Mouse (Mus musculus) limb, embryonic 10.5 days (tissue): Measurements from ENCODE around the gene Zfp335. TPM values are rescaled to one million over a fixed set of nuclear protein-coding genes. Genes with fewer than 3 reads are reported as not detected.
A peak's percentile ranks its signal among the peaks of the same experiment; 100 is the strongest.
"Not testable (repeated sequence)": the region's sequence is repeated elsewhere in the genome, so short reads cannot be mapped to it uniquely, and the experiment has no call there.

Source experiments
- DNase-seq: peaks from one replicate; pipeline ENCODE4 v3.0.0-alpha.2; 2017; ENCODE audit warnings: low spot score
- H3K27ac ChIP-seq: fragments of 300-500 bp; sonication (generic); 2 replicates; pipeline ENCODE4 v1.5.1; 2016; ENCODE audit warnings: mild to moderate bottlenecking
- H3K27me3 ChIP-seq: fragments of 300-500 bp; sonication (generic); 2 replicates; pipeline ENCODE4 v1.6.1; 2016; ENCODE audit warnings: low read depth, mild to moderate bottlenecking; ENCODE audit not compliant: poor library complexity, severe bottlenecking
- H3K36me3 ChIP-seq: fragments of 300-500 bp; sonication (generic); 2 replicates; pipeline ENCODE4 v1.6.1; 2016; ENCODE audit warnings: mild to moderate bottlenecking, moderate library complexity
- H3K4me1 ChIP-seq: fragments of 300-500 bp; sonication (generic); 2 replicates; pipeline ENCODE4 v1.6.1; 2016
- H3K4me3 ChIP-seq: fragments of 300-500 bp; sonication (generic); 2 replicates; pipeline ENCODE4 v1.5.1; 2016; ENCODE audit warnings: mild to moderate bottlenecking, moderate library complexity
- H3K9me3 ChIP-seq: fragments of 300-500 bp; sonication (generic); replicated peaks from 2 replicates; pipeline ENCODE4 v1.6.1; 2016; ENCODE audit warnings: mild to moderate bottlenecking
- WGBS: fragments of 180-500 bp; shearing (Covaris S2); methylation state at CpG from one replicate; pipeline ENCODE4 v1.1.7; 2016; 5-methylcytosine and 5-hydroxymethylcytosine counted together
- polyA plus RNA-seq: library from polyadenylated mRNA; unstranded; fragments of >200 nt; fragmentation: Nextera tagmentation; extraction: Ambion mirVana; gene quantifications from 2 replicates; pipeline ENCODE4 v1.2.1, GENCODE M21; 2016

Zfp335 gene
- polyA plus RNA-seq, 1 experiment from 2014 or later = 21.3 TPM

- Histone ChIP-seq H3K27ac (no peak overlapping the region), H3K9me3 (no peaks in the 10 kb centered on the region), H3K27me3 (no peaks in the 10 kb centered on the region), H3K36me3 (peaks cover 92% of the 10 kb centered on the region), H3K4me1 (no peaks in the 10 kb centered on the region), H3K4me3 (no peak overlapping the region)
- no peak for DNase-seq
- 97% methylated on average over 10 of the region's 10 CpGs for WGBS
These were observed 24.9 kb downstream of the Zfp335 start for GRCm38 (mm10) chr2:164886617-164887016.

- WGBS = 88% methylated on average over 7 of the region's 7 CpGs
These were observed 25.8 kb downstream of the Zfp335 start for GRCm38 (mm10) chr2:164885788-164886187.

GRCm38 (mm10) chr2:164882619-164883018 is 28.9 kb downstream of the Zfp335 start:
- no peak for DNase-seq
- no peaks in the 10 kb centered on the region for H3K27me3 ChIP-seq
- no peak overlapping the region for H3K27ac ChIP-seq
- peaks cover 18% of the 10 kb centered on the region for H3K4me1 ChIP-seq
- 92% methylated on average over 9 of the region's 9 CpGs for WGBS
- H3K4me3 ChIP-seq = no peak overlapping the region
- peaks cover 52% of the 10 kb centered on the region for H3K36me3 ChIP-seq
- H3K9me3 ChIP-seq = no peaks in the 10 kb centered on the region

More at GRCm38 (mm10) chr2:164885788-164886187, 25.8 kb downstream of the Zfp335 start:
- Histone ChIP-seq H3K4me3 (no peak overlapping the region), H3K27me3 (no peaks in the 10 kb centered on the region), H3K27ac (no peak overlapping the region), H3K4me1 (peaks cover 2% of the 10 kb centered on the region), H3K9me3 (no peaks in the 10 kb centered on the region), H3K36me3 (peaks cover 83% of the 10 kb centered on the region)
- DNase-seq = no peak

- Histone ChIP-seq H3K9me3 (no peaks in the 10 kb centered on the region), H3K36me3 (peaks cover 29% of the 10 kb centered on the region), H3K4me1 (peaks cover 24% of the 10 kb centered on the region), H3K4me3 (peak overlapping the region; percentile 92), H3K27me3 (no peaks in the 10 kb centered on the region), H3K27ac (peak overlapping the region; percentile 100)
- WGBS = under 1% methylated on average over 72 of the region's 72 CpGs
- peak; percentile 99 for DNase-seq
These were observed 31.8 kb downstream of the Zfp335 start for GRCm38 (mm10) chr2:164879568-164880277.

- H3K4me1 ChIP-seq = peaks cover 29% of the 10 kb centered on the region
- H3K9me3 ChIP-seq = no peaks in the 10 kb centered on the region
- peak; percentile 98 for DNase-seq
- H3K36me3 ChIP-seq = peaks cover 25% of the 10 kb centered on the region
- WGBS = 0% methylated on average over 40 of the region's 40 CpGs
- no peaks in the 10 kb centered on the region for H3K27me3 ChIP-seq
- peak within 1 kb of the TSS; percentile 100 for H3K27ac ChIP-seq
- H3K4me3 ChIP-seq = peak within 1 kb of the TSS; percentile 92
These were observed 32.4 kb downstream of the Zfp335 start, which contains the start of gene Pcif1 for GRCm38 (mm10) chr2:164879228-164879567. Gene Pcif1 (plus strand): TSS chr2:164879304.

GRCm38 (mm10) chr2:164878509-164879227 is 32.9 kb downstream of the Zfp335 start:
- H3K4me1 ChIP-seq = peaks cover 34% of the 10 kb centered on the region
- peak; percentile 64 for DNase-seq
- peaks cover 20% of the 10 kb centered on the region for H3K36me3 ChIP-seq
- peak overlapping the region; percentile 100 for H3K27ac ChIP-seq
- WGBS = 2% methylated on average over 28 of the region's 28 CpGs
- no peaks in the 10 kb centered on the region for H3K27me3 ChIP-seq
- no peaks in the 10 kb centered on the region for H3K9me3 ChIP-seq
- peak overlapping the region; percentile 92 for H3K4me3 ChIP-seq

GRCm38 (mm10) chr2:164877376-164878215 is 34.0 kb downstream of the Zfp335 start:
- H3K9me3 ChIP-seq, H3K36me3 ChIP-seq, H3K27me3 ChIP-seq, DNase-seq, H3K27ac ChIP-seq: not testable (repeated sequence)
- WGBS = 71% methylated on average over 11 of the region's 11 CpGs
- peak overlapping the region; percentile 92 for H3K4me3 ChIP-seq
- peaks cover 34% of the 10 kb centered on the region for H3K4me1 ChIP-seq

- not testable (repeated sequence) for DNase-seq, H3K36me3 ChIP-seq, H3K9me3 ChIP-seq, H3K4me3 ChIP-seq, H3K27me3 ChIP-seq, H3K27ac ChIP-seq
- H3K4me1 ChIP-seq = peaks cover 31% of the 10 kb centered on the region
- WGBS = 49% methylated on average over 2 of the region's 2 CpGs
These were observed 35.9 kb downstream of the Zfp335 start for GRCm38 (mm10) chr2:164875648-164876047.

- Histone ChIP-seq H3K36me3 (peaks cover 7% of the 10 kb centered on the region), H3K9me3 (no peaks in the 10 kb centered on the region), H3K4me3 (no peak overlapping the region), H3K4me1 (peaks cover 25% of the 10 kb centered on the region), H3K27ac (peak overlapping the region; percentile 8; the same call in 1 of the 2 replicates), H3K27me3 (no peaks in the 10 kb centered on the region)
- WGBS = 22% methylated on average over 1 of the region's 1 CpGs
- DNase-seq = no peak
These were observed 37.3 kb downstream of the Zfp335 start for GRCm38 (mm10) chr2:164874239-164874769.

GRCm38 (mm10) chr2:164873621-164874020 is 37.9 kb downstream of the Zfp335 start:
- Histone ChIP-seq H3K4me3 (no peak overlapping the region), H3K9me3 (no peaks in the 10 kb centered on the region), H3K36me3 (peaks cover 7% of the 10 kb centered on the region), H3K27ac (0 out of 2 replicates have a peak overlapping the region, but pooled peaks have one; percentile 8), H3K27me3 (no peaks in the 10 kb centered on the region), H3K4me1 (peaks cover 23% of the 10 kb centered on the region)
- 74% methylated on average over 3 of the region's 3 CpGs for WGBS
- no peak for DNase-seq

GRCm38 (mm10) chr2:164871602-164872303 is 39.8 kb downstream of the Zfp335 start:
- H3K27me3 ChIP-seq = no peaks in the 10 kb centered on the region
- WGBS = 59% methylated on average over 6 of the region's 6 CpGs
- H3K27ac ChIP-seq = no peak overlapping the region
- H3K36me3 ChIP-seq = no peaks in the 10 kb centered on the region
- H3K4me3 ChIP-seq = no peak overlapping the region
- H3K9me3 ChIP-seq = no peaks in the 10 kb centered on the region
- no peak for DNase-seq
- H3K4me1 ChIP-seq = peaks cover 13% of the 10 kb centered on the region; the same call in 1 of the 2 replicates

- WGBS = 78% methylated on average over 7 of the region's 7 CpGs
- H3K36me3 ChIP-seq = no peaks in the 10 kb centered on the region
- no peaks in the 10 kb centered on the region for H3K9me3 ChIP-seq
- H3K27ac ChIP-seq = no peak overlapping the region
- no peaks in the 10 kb centered on the region for H3K27me3 ChIP-seq
- no peak overlapping the region for H3K4me3 ChIP-seq
- no peak for DNase-seq
- H3K4me1 ChIP-seq = no peaks in the 10 kb centered on the region
These were observed 43.1 kb downstream of the Zfp335 start for GRCm38 (mm10) chr2:164868491-164868890.
